Mouse (Mus musculus): ENCODE data around the gene Unc5b. TPM values are rescaled to one million over a fixed set of nuclear protein-coding genes. Genes with fewer than 3 reads are reported as not detected.
"Not testable (repeated sequence)": the region's sequence is repeated elsewhere in the genome, so short reads cannot be mapped to it uniquely, and the experiment has no call there.

Unc5b gene
- polyA plus RNA-seq, 1 experiment from 2014 or later, result 13.3 TPM

DNA sequence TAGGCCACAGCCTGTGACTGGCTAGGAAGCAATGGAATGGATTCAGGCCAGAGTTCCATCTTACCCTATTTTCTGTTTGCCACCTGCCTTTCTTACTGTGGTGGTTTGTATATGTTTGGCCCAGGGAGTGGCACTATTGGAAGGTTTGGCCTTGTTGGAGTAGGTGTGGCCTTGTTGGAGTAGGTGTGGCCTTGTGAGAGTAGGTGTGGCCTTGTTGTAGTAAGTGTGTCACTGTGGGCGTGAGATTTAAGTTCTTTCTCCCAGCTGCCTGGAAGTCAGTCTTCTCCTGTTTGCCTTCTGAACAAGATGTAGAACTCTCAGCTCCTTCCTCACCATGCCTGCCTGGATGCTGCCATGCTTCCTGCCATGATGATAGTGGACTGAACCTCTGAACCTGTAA, 89.1 kb downstream of the Unc5b start:
- H3K4me2 ChIP-seq (ENCODE audit: low read length); H3K36me3 ChIP-seq (ENCODE audit: control insufficient read depth, insufficient read depth, low read length); H3K9me3 ChIP-seq (ENCODE audit: control insufficient read depth, low read length); H3K4me1 ChIP-seq (ENCODE audit: control insufficient read depth in 2 of 2, insufficient read depth in 2 of 2, low read length in 2 of 2); ATAC-seq (ENCODE audit: insufficient number of reproducible peaks, insufficient read depth, low FRiP score, low read depth); H3K9ac ChIP-seq (ENCODE audit: low read length); H3K4me3 ChIP-seq (ENCODE audit: control insufficient read depth in 1 of 2, insufficient read depth in 1 of 2, low read depth in 1 of 2, low read length in 2 of 2); H3K27ac ChIP-seq (replicated peaks in 1 of 2; ENCODE audit: control insufficient read depth in 1 of 2, insufficient read depth in 1 of 2, low read depth in 2 of 2, low read length in 2 of 2); H3K27me3 ChIP-seq (ENCODE audit: control insufficient read depth, insufficient read depth, low read length): not testable (repeated sequence)
- 67% methylated on average over 1 of the region's 1 CpGs for whole genome bisulfite sequencing

DNA sequence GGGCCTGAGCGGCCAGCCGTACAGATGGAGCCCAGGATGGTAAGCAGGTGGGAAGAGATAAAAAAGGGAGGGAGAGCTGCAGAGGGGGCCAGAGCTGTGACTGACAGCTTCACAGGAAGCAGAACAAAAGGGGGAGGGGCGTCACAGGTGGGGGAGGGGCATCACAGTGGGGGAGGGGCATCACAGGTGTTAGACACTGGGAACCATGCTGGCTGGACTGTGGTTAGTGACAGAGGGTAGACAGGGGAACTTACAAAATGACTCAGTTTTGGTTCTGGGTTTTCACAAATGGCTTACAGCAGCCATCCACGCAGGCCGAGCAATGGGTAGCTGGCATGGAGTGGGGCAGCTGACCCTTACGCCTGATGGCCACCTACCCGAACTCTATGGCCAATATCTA, 89.9 kb downstream of the Unc5b start:
- no peak overlapping the region for H3K4me2 ChIP-seq (ENCODE audit: low read length)
- H3K27me3 ChIP-seq (ENCODE audit: control insufficient read depth, insufficient read depth, low read length), result no peaks in the 10 kb centered on the region
- ATAC-seq (ENCODE audit: insufficient number of reproducible peaks, insufficient read depth, low FRiP score, low read depth), result no peak
- H3K36me3 ChIP-seq (ENCODE audit: control insufficient read depth, insufficient read depth, low read length), result no peaks in the 10 kb centered on the region
- no peaks in the 10 kb centered on the region for H3K9me3 ChIP-seq (ENCODE audit: control insufficient read depth, low read length)
- 77% methylated on average over 7 of the region's 7 CpGs for WGBS
- no peak overlapping the region for H3K4me3 ChIP-seq (ENCODE audit: control insufficient read depth in 1 of 2, insufficient read depth in 1 of 2, low read depth in 1 of 2, low read length in 2 of 2)
- no peak overlapping the region for H3K27ac ChIP-seq (replicated peaks in 1 of 2; ENCODE audit: control insufficient read depth in 1 of 2, insufficient read depth in 1 of 2, low read depth in 2 of 2, low read length in 2 of 2)
- no peak overlapping the region for H3K9ac ChIP-seq (ENCODE audit: low read length)
- H3K4me1 ChIP-seq (ENCODE audit: control insufficient read depth in 2 of 2, insufficient read depth in 2 of 2, low read length in 2 of 2), result peaks cover 3 to 11% of the 10 kb centered on the region in 2 experiments; a peak in 2 of 4 replicates

DNA sequence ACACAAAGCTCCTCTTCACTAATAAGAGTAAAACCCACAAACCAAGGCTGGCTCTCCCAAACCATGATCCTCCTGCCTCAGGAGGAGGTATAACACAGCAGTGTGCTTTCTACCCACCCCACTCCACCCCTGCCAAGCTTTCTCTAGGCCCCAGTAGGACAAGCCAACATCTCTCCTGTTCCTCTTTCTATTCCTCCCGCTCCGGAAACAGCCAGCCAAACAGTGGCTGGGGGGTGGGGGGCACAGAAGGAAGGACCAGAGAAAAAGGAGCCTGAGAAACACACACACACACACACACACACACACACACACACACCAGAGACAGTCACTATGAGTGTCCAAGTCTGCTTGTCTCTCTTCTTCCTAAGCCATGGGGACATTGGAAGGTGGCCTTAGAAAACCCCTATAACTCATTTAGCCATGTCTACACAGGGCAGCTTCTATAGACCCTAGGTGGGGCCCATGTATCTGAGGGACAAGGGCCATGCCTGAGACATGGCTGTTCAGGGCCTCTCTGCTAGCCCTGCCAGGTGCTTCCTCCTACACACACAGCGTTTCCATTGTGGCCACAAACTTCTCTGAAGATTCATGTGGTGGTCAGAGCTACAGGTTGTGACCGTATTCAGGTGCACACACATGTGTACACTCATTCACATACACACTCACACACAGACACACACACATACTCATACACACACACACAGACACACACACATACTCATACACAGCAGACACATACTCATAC, 91.6 kb downstream of the Unc5b start:
- H3K27ac ChIP-seq (replicated peaks in 1 of 2; ENCODE audit: control insufficient read depth in 1 of 2, insufficient read depth in 1 of 2, low read depth in 2 of 2, low read length in 2 of 2), result no peak overlapping the region
- no peak overlapping the region for H3K4me3 ChIP-seq (ENCODE audit: control insufficient read depth in 1 of 2, insufficient read depth in 1 of 2, low read depth in 1 of 2, low read length in 2 of 2)
- peaks cover 3 to 11% of the 10 kb centered on the region in 2 experiments; a peak in 2 of 4 replicates for H3K4me1 ChIP-seq (ENCODE audit: control insufficient read depth in 2 of 2, insufficient read depth in 2 of 2, low read length in 2 of 2)
- H3K36me3 ChIP-seq (ENCODE audit: control insufficient read depth, insufficient read depth, low read length), result no peaks in the 10 kb centered on the region
- no peak overlapping the region for H3K4me2 ChIP-seq (ENCODE audit: low read length)
- H3K9ac ChIP-seq (ENCODE audit: low read length), result no peak overlapping the region
- 92% methylated on average over 4 of the region's 4 CpGs for WGBS
- no peaks in the 10 kb centered on the region for H3K27me3 ChIP-seq (ENCODE audit: control insufficient read depth, insufficient read depth, low read length)
- no peak for ATAC-seq (ENCODE audit: insufficient number of reproducible peaks, insufficient read depth, low FRiP score, low read depth)
- no peaks in the 10 kb centered on the region for H3K9me3 ChIP-seq (ENCODE audit: control insufficient read depth, low read length)

DNA sequence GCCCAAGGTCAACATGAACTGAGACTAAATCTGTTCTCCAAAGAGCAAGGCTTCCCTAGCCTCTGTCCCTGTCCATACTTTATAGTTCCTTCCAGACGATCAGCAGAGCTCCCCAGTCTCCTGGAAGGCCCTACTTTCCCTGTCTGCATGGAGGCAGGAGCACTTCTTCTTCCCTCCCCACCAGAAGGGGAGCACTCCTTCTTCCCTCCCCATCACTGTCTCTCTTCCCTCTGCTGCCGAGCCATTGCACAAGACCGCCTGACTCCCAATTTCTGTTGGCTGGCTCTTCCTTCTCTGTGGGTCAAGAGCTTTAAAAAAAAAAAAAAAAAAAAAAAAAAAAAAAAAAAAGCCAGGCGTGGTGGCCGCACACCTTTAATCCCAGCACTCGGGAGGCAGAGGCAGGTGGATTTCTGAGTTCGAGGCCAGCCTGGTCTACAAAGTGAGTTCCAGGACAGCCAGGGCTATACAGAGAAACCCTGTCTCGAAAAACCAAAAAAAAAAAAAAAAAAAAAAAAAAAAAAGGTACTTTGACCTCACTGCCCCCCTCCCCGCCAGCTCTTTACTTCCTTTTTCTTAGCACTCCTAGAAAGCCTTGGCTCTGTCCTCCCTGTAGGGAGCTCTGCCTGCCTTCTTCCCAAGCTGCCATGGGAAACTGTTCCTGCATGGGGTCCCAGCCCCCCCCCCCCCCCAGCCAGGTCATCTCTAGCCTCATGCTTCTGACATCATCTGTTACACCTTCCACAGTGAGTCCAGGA, 93.3 kb downstream of the Unc5b start:
- H3K9ac ChIP-seq (ENCODE audit: low read length), result no peak overlapping the region
- ATAC-seq (ENCODE audit: insufficient number of reproducible peaks, insufficient read depth, low FRiP score, low read depth), result no peak
- 71% methylated on average over 4 of the region's 9 CpGs for WGBS
- H3K4me2 ChIP-seq (ENCODE audit: low read length), result no peak overlapping the region
- no peaks in the 10 kb centered on the region for H3K36me3 ChIP-seq (ENCODE audit: control insufficient read depth, insufficient read depth, low read length)
- H3K27me3 ChIP-seq (ENCODE audit: control insufficient read depth, insufficient read depth, low read length), result no peaks in the 10 kb centered on the region
- H3K4me1 ChIP-seq (ENCODE audit: control insufficient read depth in 2 of 2, insufficient read depth in 2 of 2, low read length in 2 of 2), result peaks cover 3 to 11% of the 10 kb centered on the region in 2 experiments; a peak in 2 of 4 replicates
- H3K4me3 ChIP-seq (ENCODE audit: control insufficient read depth in 1 of 2, insufficient read depth in 1 of 2, low read depth in 1 of 2, low read length in 2 of 2), result no peak overlapping the region
- no peaks in the 10 kb centered on the region for H3K9me3 ChIP-seq (ENCODE audit: control insufficient read depth, low read length)
- no peak overlapping the region for H3K27ac ChIP-seq (replicated peaks in 1 of 2; ENCODE audit: control insufficient read depth in 1 of 2, insufficient read depth in 1 of 2, low read depth in 2 of 2, low read length in 2 of 2)

DNA sequence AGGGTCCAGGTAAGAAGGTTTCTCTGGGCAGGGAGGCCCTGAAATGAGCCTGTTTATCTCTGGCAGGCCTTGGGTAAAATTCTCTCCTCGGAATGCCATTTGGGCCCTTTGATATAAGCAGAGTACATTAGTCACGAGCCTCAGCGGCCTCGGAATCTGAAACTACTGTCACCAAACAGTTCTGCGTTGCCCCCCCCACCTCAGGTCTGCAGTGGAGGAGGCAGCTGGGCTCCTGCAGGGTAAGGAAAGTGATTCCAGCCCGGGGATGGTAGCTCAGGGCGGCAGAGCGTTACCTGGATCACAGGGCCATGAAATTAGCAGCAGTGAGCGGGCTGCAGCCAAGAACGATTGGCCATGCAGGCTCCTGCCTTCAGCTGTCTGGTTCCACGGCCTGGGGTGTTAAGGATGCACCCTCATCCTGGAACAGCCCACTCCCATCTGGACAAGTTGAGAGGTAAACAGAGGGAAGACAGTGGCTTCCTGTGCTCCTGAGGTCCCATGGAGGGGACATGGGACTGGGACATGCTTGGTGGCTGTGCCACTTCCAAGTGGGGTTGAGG, 94.1 kb downstream of the Unc5b start:
- no peak for ATAC-seq (ENCODE audit: insufficient number of reproducible peaks, insufficient read depth, low FRiP score, low read depth)
- no peak overlapping the region for H3K4me2 ChIP-seq (ENCODE audit: low read length)

DNA sequence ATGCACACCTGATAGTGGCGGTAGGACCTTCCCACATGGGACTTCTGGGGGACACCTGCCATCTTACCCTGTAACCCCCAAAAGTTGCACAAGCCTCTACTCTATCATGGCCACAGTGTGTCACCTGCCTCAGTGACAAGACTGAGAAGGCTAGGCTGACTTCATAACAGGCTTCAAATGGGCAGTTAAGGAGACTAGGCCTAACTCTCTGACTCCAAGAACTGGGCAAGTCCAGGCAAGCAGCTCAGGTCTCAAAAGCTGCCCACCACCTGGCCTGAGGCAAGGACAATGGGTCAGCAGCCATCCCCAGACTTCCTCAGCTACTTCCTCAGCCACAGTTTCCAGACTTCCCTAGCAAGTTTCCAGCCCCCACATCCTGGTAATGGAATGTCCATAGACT, 95.6 kb downstream of the Unc5b start:
- H3K27me3 ChIP-seq (ENCODE audit: control insufficient read depth, insufficient read depth, low read length), result no peaks in the 10 kb centered on the region
- no peaks in the 10 kb centered on the region for H3K36me3 ChIP-seq (ENCODE audit: control insufficient read depth, insufficient read depth, low read length)
- H3K4me1 ChIP-seq (ENCODE audit: control insufficient read depth in 2 of 2, insufficient read depth in 2 of 2, low read length in 2 of 2), result peaks cover 3 to 11% of the 10 kb centered on the region in 2 experiments; a peak in 2 of 4 replicates
- ATAC-seq (ENCODE audit: insufficient number of reproducible peaks, insufficient read depth, low FRiP score, low read depth), result no peak
- H3K27ac ChIP-seq (replicated peaks in 1 of 2; ENCODE audit: control insufficient read depth in 1 of 2, insufficient read depth in 1 of 2, low read depth in 2 of 2, low read length in 2 of 2), result no peak overlapping the region
- H3K4me2 ChIP-seq (ENCODE audit: low read length), result no peak overlapping the region
- H3K9me3 ChIP-seq (ENCODE audit: control insufficient read depth, low read length), result no peaks in the 10 kb centered on the region
- 100% methylated on average over 1 of the region's 1 CpGs for WGBS
- no peak overlapping the region for H3K4me3 ChIP-seq (ENCODE audit: control insufficient read depth in 1 of 2, insufficient read depth in 1 of 2, low read depth in 1 of 2, low read length in 2 of 2)
- no peak overlapping the region for H3K9ac ChIP-seq (ENCODE audit: low read length)

More for the DNA sequence above, 94.1 kb downstream of the Unc5b start:
- 54% methylated on average over 11 of the region's 11 CpGs for WGBS
- Histone ChIP-seq H3K4me1 (ENCODE audit: control insufficient read depth in 2 of 2, insufficient read depth in 2 of 2, low read length in 2 of 2) (peaks cover 3 to 11% of the 10 kb centered on the region in 2 experiments; a peak in 2 of 4 replicates), H3K36me3 (ENCODE audit: control insufficient read depth, insufficient read depth, low read length) (no peaks in the 10 kb centered on the region), H3K27me3 (ENCODE audit: control insufficient read depth, insufficient read depth, low read length) (no peaks in the 10 kb centered on the region), H3K9me3 (ENCODE audit: control insufficient read depth, low read length) (no peaks in the 10 kb centered on the region), H3K4me3 (ENCODE audit: control insufficient read depth in 1 of 2, insufficient read depth in 1 of 2, low read depth in 1 of 2, low read length in 2 of 2) (no peak overlapping the region), H3K27ac (replicated peaks in 1 of 2; ENCODE audit: control insufficient read depth in 1 of 2, insufficient read depth in 1 of 2, low read depth in 2 of 2, low read length in 2 of 2) (no peak overlapping the region), H3K9ac (ENCODE audit: low read length) (no peak overlapping the region)

DNA sequence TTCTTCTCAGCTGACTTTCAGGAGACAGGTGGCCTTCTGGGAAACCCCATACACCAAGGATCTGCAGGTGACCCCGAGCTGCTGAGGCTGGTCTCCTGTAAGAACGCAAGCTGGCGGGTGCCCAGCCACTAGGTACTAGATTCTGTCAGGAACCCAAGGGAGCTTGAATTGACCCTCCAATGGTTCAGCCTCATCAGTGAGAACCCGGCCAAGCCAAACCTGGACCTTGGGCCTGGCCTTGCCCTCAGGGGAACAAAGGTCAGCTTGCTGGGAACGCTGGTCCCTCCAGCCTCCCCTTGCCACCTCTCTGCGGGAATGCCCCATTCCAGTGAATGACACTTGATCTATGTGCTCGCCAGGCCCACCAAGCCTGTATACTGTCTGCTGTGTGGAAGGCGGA, 97.9 kb downstream of the Unc5b start:
- Histone ChIP-seq H3K4me1 (ENCODE audit: control insufficient read depth in 2 of 2, insufficient read depth in 2 of 2, low read length in 2 of 2) (peaks cover 3 to 11% of the 10 kb centered on the region in 2 experiments; a peak in 2 of 4 replicates), H3K9ac (ENCODE audit: low read length) (no peak overlapping the region), H3K27ac (replicated peaks in 1 of 2; ENCODE audit: control insufficient read depth in 1 of 2, insufficient read depth in 1 of 2, low read depth in 2 of 2, low read length in 2 of 2) (no peak overlapping the region), H3K4me2 (ENCODE audit: low read length) (no peak overlapping the region), H3K9me3 (ENCODE audit: control insufficient read depth, low read length) (no peaks in the 10 kb centered on the region), H3K4me3 (ENCODE audit: control insufficient read depth in 1 of 2, insufficient read depth in 1 of 2, low read depth in 1 of 2, low read length in 2 of 2) (no peak overlapping the region), H3K27me3 (ENCODE audit: control insufficient read depth, insufficient read depth, low read length) (no peaks in the 10 kb centered on the region), H3K36me3 (ENCODE audit: control insufficient read depth, insufficient read depth, low read length) (no peaks in the 10 kb centered on the region)
- ATAC-seq (ENCODE audit: insufficient number of reproducible peaks, insufficient read depth, low FRiP score, low read depth), result no peak
- 85% methylated on average over 8 of the region's 8 CpGs for WGBS
